Mouse (Mus musculus) embryonic facial prominence, embryonic 13.5 days (tissue): ENCODE data around the gene Narfl. TPM values are rescaled to one million over a fixed set of nuclear protein-coding genes. Genes with fewer than 3 reads are reported as not detected.

Source experiments
- ATAC-seq: fragments of 200-750 bp; cut with Nextera tagmentation; 2 replicates; pipeline ENCODE4 v1.8.0; 2017; ENCODE audit warnings: low read depth; ENCODE audit not compliant: insufficient number of reproducible peaks, insufficient read depth, low FRiP score, low TSS enrichment
- H3K27ac ChIP-seq: fragments of 300-500 bp; sonication (generic); 2 replicates; pipeline ENCODE4 v1.5.1; 2015; ENCODE audit warnings: moderate library complexity, mild to moderate bottlenecking, inconsistent platforms
- H3K27me3 ChIP-seq: fragments of 300-500 bp; sonication (generic); 2 replicates; pipeline ENCODE4 v1.6.1; 2015; ENCODE audit warnings: mild to moderate bottlenecking, inconsistent platforms
- H3K36me3 ChIP-seq: fragments of 300-500 bp; sonication (generic); 2 replicates; pipeline ENCODE4 v1.6.1; 2015; ENCODE audit warnings: mild to moderate bottlenecking, inconsistent platforms
- H3K4me1 ChIP-seq: fragments of 300-500 bp; sonication (generic); 2 replicates; pipeline ENCODE4 v1.6.1; 2015; ENCODE audit warnings: inconsistent platforms
- H3K4me2 ChIP-seq: fragments of 300-500 bp; sonication (generic); 2 replicates; pipeline ENCODE4 v1.6.1; 2015; ENCODE audit warnings: moderate library complexity, mild to moderate bottlenecking, inconsistent platforms
- H3K4me3 ChIP-seq: fragments of 300-500 bp; sonication (generic); 2 replicates; pipeline ENCODE4 v1.5.1; 2015; ENCODE audit warnings: mild to moderate bottlenecking, inconsistent platforms
- H3K9ac ChIP-seq: fragments of 300-500 bp; sonication (generic); 2 replicates; pipeline ENCODE4 v1.6.1; 2015; ENCODE audit warnings: mild to moderate bottlenecking, inconsistent platforms
- H3K9me3 ChIP-seq: fragments of 300-500 bp; sonication (generic); 2 replicates; pipeline ENCODE4 v1.6.1; 2016; ENCODE audit warnings: inconsistent platforms
- WGBS: fragments of 180-500 bp; shearing (Covaris S2); methylation state at CpG from one replicate; pipeline ENCODE4 v1.1.7; 2015; ENCODE audit warnings: mixed read lengths; 5-methylcytosine and 5-hydroxymethylcytosine counted together
- polyA plus RNA-seq: library from polyadenylated mRNA; unstranded; fragments of >200 nt; fragmentation: Nextera tagmentation; extraction: Ambion mirVana; gene quantifications from 2 replicates; pipeline ENCODE4 v1.2.1, GENCODE M21; 2015

Gene Narfl
- polyA plus RNA-seq, 1 experiment from 2014 or later = 24.9 TPM

DNA sequence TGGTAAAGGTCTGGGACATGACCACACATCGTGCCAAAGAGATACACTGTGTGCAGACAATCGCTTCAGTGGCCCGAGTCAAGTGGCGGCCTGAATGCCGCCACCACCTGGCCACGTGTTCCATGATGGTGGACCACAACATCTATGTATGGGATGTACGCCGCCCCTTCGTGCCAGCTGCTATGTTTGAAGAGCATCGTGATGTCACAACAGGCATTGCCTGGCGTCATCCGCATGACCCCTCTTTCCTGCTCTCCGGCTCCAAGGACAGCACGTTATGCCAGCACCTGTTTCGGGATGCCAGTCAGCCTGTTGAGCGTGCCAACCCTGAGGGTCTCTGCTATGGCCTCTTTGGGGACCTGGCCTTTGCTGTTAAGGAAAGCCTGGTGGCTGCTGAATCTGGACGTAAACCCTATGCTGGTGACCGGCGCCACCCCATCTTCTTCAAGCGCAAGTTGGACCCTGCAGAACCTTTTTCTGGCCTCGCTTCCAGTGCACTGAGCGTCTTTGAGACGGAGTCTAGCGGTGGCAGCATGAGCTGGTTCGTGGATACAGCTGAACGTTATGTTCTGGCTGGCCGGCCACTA is 52.5 kb downstream of the Narfl start:
- Histone ChIP-seq H3K27ac (no peak overlapping the region; the same call in 1 of the 2 replicates), H3K36me3 (peaks cover 47% of the 10 kb centered on the region), H3K4me2 (no peak overlapping the region), H3K4me3 (no peak overlapping the region), H3K9ac (no peak overlapping the region), H3K9me3 (no peaks in the 10 kb centered on the region), H3K27me3 (peaks cover 12% of the 10 kb centered on the region), H3K4me1 (peaks cover 55% of the 10 kb centered on the region)
- WGBS = 95% methylated on average over 27 of the region's 27 CpGs
- no peak for ATAC-seq

DNA sequence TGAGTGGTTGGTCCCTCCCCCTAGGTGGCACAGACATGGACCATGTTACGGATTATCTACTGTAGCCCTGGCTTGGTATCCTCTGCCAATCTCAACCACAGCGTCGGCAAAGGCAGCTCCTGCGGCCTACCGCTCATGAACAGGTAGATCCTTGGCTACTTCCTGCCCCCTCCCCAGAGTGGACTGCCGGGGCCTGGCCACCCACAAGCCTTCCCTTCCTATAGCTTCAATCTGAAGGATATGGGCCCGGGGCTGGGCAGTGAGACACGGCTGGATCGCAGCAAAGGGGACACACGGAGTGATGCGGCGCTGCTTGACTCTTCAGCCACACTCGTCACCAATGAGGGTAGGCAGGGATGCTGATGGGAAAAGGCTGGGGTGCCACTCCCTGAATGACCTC is 53.4 kb downstream of the Narfl start:
- peaks cover 4% of the 10 kb centered on the region for H3K27me3 ChIP-seq
- H3K36me3 ChIP-seq = peaks cover 55% of the 10 kb centered on the region
- WGBS = 88% methylated on average over 13 of the region's 13 CpGs
- H3K4me2 ChIP-seq = no peak overlapping the region
- no peak overlapping the region for H3K9ac ChIP-seq
- ATAC-seq = no peak
- peaks cover 65% of the 10 kb centered on the region for H3K4me1 ChIP-seq
- H3K27ac ChIP-seq = no peak overlapping the region
- no peaks in the 10 kb centered on the region for H3K9me3 ChIP-seq
- H3K4me3 ChIP-seq = no peak overlapping the region

DNA sequence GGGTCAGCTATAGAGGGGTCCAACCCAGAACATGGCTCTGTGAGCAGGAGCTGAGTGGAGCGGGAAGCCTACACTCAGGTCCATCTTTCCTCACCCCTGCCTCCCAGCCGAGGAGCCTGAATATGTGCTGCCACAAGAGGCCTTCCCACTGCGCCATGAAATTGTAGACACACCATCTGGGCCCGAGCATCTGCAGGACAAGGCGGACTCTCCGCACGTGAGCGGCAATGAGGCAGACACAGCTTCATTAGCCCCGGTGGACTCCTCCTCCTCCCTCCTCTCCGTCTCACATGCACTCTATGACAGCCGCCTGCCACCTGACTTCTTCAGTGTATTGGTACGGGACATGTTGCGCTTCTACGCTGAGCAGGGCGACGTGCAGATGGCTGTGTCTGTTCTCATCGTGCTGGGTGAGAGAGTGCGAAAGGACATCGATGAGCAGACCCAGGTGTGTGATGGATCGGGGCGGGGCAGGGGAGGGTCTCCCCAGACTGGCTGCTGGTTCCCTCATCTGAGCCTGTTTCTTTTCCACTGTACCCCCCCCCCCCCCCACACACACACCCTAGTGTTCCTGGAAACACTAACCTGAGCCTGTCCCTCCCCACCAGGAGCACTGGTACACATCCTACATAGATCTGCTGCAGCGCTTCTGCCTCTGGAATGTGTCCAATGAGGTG is 54.1 kb downstream of the Narfl start:
- Histone ChIP-seq H3K36me3 (peaks cover 55% of the 10 kb centered on the region), H3K4me3 (peak overlapping the region; percentile 60; the same call in 1 of the 2 replicates), H3K4me1 (peaks cover 66% of the 10 kb centered on the region)

DNA sequence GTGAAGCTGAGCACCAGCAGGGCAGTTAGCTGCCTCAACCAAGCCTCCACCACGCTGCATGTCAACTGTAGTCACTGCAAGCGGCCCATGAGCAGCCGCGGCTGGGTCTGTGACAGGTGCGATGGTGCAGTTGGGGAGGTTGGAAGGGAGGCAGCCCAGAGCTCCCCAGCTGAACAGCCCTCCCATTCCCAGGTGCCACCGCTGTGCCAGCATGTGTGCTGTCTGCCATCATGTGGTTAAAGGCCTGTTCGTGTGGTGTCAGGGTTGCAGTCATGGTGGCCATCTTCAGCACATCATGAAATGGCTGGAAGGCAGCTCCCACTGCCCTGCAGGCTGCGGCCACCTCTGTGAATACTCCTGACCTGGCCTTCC is 54.6 kb downstream of the Narfl start:
- Histone ChIP-seq H3K27ac (peak overlapping the region; percentile 92; the same call in 1 of the 2 replicates), H3K4me3 (peak overlapping the region; percentile 60), H3K27me3 (no peaks in the 10 kb centered on the region), H3K9ac (peak overlapping the region; percentile 81), H3K4me2 (peak overlapping the region; percentile 81), H3K9me3 (no peaks in the 10 kb centered on the region), H3K4me1 (peaks cover 64% of the 10 kb centered on the region), H3K36me3 (peaks cover 55% of the 10 kb centered on the region)
- WGBS = 81% methylated on average over 8 of the region's 8 CpGs
- no peak for ATAC-seq

More for the DNA sequence above, 54.1 kb downstream of the Narfl start:
- H3K9ac ChIP-seq = peak overlapping the region; percentile 81; the same call in 1 of the 2 replicates
- no peaks in the 10 kb centered on the region for H3K9me3 ChIP-seq
- no peak for ATAC-seq
- 0 out of 2 replicates have a peak overlapping the region, but pooled peaks have one; percentile 81 for H3K4me2 ChIP-seq
- no peaks in the 10 kb centered on the region for H3K27me3 ChIP-seq
- no peak overlapping the region for H3K27ac ChIP-seq
- WGBS = 87% methylated on average over 22 of the region's 22 CpGs

DNA sequence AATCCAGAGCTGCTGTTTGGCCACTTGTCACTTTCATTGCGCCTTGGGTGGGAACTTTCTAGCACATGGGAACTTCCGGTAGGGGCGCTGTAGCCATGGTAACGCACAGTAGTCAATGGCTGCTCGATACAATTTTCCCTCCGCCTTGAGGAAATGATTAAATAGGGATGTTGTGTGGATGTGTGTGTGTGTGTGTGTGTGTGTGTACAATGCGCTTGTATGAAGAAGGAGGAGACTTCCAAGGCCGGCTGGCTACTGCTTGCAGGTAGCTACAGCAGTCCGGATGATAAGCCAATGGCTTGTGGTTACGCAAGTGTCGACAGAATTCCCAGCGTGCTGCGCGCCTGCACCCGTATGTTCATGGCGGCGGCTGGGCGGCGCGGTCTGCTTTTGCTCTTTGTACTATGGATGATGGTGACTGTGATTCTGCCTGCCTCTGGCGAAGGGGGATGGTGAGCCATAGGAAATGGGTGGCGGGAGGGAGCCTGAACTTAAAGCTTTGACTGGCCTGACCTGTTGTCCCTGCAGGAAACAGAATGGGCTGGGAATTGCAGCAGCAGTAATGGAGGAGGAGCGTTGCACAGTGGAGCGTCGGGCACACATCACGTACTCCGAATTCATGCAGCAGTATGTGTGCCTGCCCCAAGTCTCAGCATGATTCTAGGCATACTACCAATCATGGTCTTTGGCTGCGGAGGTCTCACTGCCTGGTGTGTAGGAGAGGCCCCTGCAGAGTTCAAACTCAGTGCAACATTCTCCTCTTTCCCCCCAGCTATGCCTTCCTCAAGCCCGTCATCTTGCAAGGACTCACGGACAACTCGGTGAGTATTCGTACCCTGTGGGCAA is 55.4 kb downstream of the Narfl start, which contains the start of gene Jmjd8:
Jmjd8 (plus strand) TSS at position 156 of the 846 bp plus-strand sequence.
- H3K4me2 ChIP-seq = peak within 1 kb of the TSS; percentile 81
- H3K9ac ChIP-seq = peak within 1 kb of the TSS; percentile 81
- H3K27ac ChIP-seq = peak within 1 kb of the TSS; percentile 92
- no peaks in the 10 kb centered on the region for H3K9me3 ChIP-seq
- no peaks in the 10 kb centered on the region for H3K27me3 ChIP-seq
- H3K4me3 ChIP-seq = peak within 1 kb of the TSS; percentile 60
- ATAC-seq = no peak
- WGBS = under 1% methylated on average over 32 of the region's 32 CpGs
- H3K4me1 ChIP-seq = peaks cover 67% of the 10 kb centered on the region
- H3K36me3 ChIP-seq = peaks cover 55% of the 10 kb centered on the region

DNA sequence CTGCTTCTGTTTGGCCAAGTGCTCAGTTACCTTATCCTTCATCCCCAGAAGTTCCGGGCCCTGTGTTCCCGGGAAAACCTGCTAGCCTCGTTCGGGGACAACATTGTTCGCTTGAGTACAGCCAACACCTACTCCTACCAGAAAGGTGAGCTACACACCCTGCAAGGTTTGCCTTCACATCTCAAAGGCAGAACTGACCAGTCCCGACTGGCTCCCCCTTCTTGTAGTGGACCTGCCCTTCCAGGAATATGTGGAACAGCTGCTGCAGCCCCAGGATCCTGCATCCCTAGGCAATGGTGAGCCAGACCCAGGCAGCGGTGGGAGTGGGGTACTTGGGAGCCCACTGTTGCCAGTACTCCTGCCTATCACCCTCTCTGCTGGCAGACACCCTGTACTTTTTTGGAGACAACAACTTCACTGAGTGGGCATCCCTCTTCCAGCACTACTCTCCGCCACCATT is 56.0 kb downstream of the Narfl start:
- WGBS = 39% methylated on average over 8 of the region's 8 CpGs
- Histone ChIP-seq H3K9ac (peak overlapping the region; percentile 81), H3K9me3 (no peaks in the 10 kb centered on the region), H3K4me1 (peaks cover 67% of the 10 kb centered on the region), H3K36me3 (peaks cover 56% of the 10 kb centered on the region), H3K4me3 (peak overlapping the region; percentile 60), H3K4me2 (peak overlapping the region; percentile 81), H3K27ac (peak overlapping the region; percentile 92), H3K27me3 (no peaks in the 10 kb centered on the region)
- no peak for ATAC-seq

DNA sequence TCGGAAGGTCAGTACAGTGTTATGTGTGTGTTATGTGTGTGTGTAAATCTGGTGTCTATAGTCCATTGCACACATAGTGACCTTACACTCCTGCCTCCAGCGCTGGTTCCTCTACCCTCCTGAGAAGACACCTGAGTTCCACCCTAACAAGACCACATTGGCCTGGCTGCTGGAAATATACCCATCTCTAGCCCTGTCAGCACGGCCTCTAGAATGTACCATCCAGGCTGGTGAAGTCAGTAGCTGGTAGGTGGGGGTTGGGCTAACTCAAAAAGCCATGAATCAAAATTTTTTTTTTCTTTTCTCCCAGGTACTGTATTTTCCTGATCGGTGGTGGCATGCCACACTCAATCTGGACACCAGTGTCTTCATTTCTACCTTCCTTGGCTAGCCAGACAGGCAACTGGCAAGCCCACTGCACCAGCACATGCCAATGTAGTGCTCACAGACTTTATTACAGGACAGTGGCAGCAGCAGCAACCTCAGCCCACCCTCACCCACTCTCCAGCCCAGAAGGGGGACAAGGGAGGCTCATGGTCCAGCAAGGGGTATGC is 56.7 kb downstream of the Narfl start:
- 80% methylated on average over 4 of the region's 4 CpGs for WGBS
- Histone ChIP-seq H3K4me1 (peaks cover 67% of the 10 kb centered on the region), H3K9me3 (no peaks in the 10 kb centered on the region), H3K9ac (no peak overlapping the region; the same call in none of the 2 replicates), H3K4me2 (peak overlapping the region; percentile 81), H3K27me3 (no peaks in the 10 kb centered on the region), H3K36me3 (peaks cover 62% of the 10 kb centered on the region), H3K4me3 (peak overlapping the region; percentile 86; the same call in 1 of the 2 replicates), H3K27ac (no peak overlapping the region)
- no peak for ATAC-seq

DNA sequence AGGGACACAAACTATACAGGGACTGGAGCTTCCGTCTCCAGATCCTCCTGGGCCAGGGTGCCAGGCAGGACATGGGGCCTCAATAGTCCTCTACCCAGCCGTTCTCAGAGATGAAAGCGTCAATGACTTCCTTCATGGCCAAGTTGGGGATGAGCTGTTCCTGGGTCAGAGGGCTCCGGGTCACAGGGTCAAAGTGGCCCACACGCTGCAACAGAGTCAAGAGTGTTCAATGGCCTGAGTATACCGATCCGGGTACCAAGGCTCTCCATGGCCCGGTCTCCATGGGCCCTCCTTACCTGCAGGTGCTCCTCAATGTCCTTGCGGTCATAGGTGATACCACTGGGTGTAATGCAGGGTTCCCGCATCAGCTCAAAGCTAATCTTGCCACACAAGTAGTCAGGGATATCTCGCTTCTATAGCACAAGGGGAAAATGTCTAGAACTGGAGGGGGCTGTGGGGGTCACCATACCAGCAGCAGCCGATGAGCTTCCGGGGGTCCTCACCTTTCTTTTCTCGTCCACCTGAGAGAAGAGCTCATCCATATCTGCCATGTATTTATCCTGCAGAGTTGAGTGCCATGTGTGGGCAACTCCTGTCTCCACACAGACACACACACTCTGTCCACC is 57.3 kb downstream of the Narfl start:
- Histone ChIP-seq H3K4me3 (peak overlapping the region; percentile 86), H3K36me3 (peaks cover 62% of the 10 kb centered on the region), H3K9ac (peak overlapping the region; percentile 93), H3K27me3 (no peaks in the 10 kb centered on the region), H3K4me2 (peak overlapping the region; percentile 98), H3K9me3 (no peaks in the 10 kb centered on the region), H3K27ac (no peak overlapping the region), H3K4me1 (peaks cover 70% of the 10 kb centered on the region)
- no peak for ATAC-seq
- 83% methylated on average over 14 of the region's 14 CpGs for WGBS

DNA sequence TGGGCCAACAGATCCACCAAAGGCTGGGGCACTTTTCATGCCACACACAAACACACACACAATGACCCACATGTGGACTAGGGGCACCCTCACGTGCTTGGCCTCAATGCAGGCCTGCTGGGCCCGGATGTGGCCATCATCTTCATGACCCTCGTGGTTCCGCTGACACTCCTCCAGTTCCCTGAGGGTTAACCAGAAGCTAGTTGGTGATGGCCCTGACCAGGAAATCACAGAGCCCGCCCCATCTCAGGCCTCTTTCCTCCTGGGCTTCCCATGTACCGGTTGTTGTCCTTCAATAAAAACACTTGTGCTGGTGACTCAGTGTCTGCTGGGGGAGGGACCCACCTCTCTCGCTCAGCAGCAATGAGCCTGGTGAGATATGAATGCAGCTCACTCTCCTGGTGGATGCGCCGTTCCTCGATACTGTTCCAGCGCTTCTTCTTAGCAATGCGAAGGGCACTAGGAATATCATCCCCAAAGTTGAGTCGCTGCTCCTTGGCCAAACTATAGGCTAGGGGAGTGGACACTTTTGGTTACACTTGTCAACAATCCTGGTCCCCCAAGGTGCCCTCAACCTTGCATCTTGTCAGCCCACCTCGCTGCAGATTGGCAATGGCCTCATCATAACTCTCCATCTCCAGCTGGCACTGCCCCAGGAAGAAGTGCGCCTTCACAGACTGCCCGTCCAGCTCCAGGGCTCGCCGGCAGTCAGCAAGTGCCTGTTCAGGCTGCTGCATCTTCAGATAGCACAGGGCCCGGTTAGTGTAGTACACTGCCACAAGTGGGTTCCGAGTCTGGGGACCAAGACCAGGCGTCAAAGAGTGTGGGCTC is 58.1 kb downstream of the Narfl start:
- Histone ChIP-seq H3K9ac (peak overlapping the region; percentile 93), H3K27me3 (no peaks in the 10 kb centered on the region), H3K36me3 (peaks cover 56% of the 10 kb centered on the region), H3K4me1 (peaks cover 70% of the 10 kb centered on the region), H3K4me3 (peak overlapping the region; percentile 86), H3K9me3 (no peaks in the 10 kb centered on the region), H3K4me2 (peak overlapping the region; percentile 98), H3K27ac (peak overlapping the region; percentile 95)
- no peak for ATAC-seq
- 63% methylated on average over 21 of the region's 21 CpGs for WGBS
